Mouse (Mus musculus) stomach, postnatal 0 days (tissue): ENCODE data around the gene Mrpl2. TPM values are rescaled to one million over a fixed set of nuclear protein-coding genes. Genes with fewer than 3 reads are reported as not detected.
A peak's percentile ranks its signal among the peaks of the same experiment; 100 is the strongest.

ENCODE experiments used
- ATAC-seq: fragments of 200-750 bp; cut with Nextera tagmentation; 2 replicates; pipeline ENCODE4 v1.8.0; 2017; ENCODE audit not compliant: low FRiP score, low TSS enrichment
- DNase-seq: peaks from one replicate; pipeline ENCODE4 v3.0.0-alpha.2; 2016; ENCODE audit warnings: low spot score
- H3K27ac ChIP-seq: fragments of 300-500 bp; sonication (generic); replicated peaks from 2 replicates; pipeline ENCODE4 v1.5.1; 2014; ENCODE audit warnings: mild to moderate bottlenecking, control low read depth
- H3K27me3 ChIP-seq: fragments of 300-500 bp; sonication (generic); 2 replicates; pipeline ENCODE4 v1.6.1; 2014; ENCODE audit warnings: low read length; ENCODE audit not compliant: control insufficient read depth, insufficient read depth
- H3K36me3 ChIP-seq: fragments of 300-500 bp; sonication (generic); 2 replicates; pipeline ENCODE4 v1.6.1; 2014; ENCODE audit warnings: low read length, mixed read lengths; ENCODE audit not compliant: control insufficient read depth, insufficient read depth
- H3K4me1 ChIP-seq: fragments of 300-500 bp; sonication (generic); replicated peaks from 2 replicates; pipeline ENCODE4 v1.6.1; 2014; ENCODE audit warnings: antibody characterized with exemption; ENCODE audit not compliant: control insufficient read depth, insufficient read depth
- H3K4me2 ChIP-seq: fragments of 300-500 bp; sonication (generic); replicated peaks from 2 replicates; pipeline ENCODE4 v1.6.1; 2014; ENCODE audit warnings: low read depth, mild to moderate bottlenecking, control low read depth, moderate library complexity
- H3K4me3 ChIP-seq: fragments of 300-500 bp; sonication (generic); 2 replicates; pipeline ENCODE4 v1.5.1; 2014; ENCODE audit warnings: low read depth, low read length, control low read depth
- H3K9ac ChIP-seq: fragments of 300-500 bp; sonication (generic); 2 replicates; pipeline ENCODE4 v1.6.1; 2014; ENCODE audit warnings: mild to moderate bottlenecking, low read length, control low read depth, mixed read lengths
- H3K9me3 ChIP-seq: fragments of 300-500 bp; sonication (generic); 2 replicates; pipeline ENCODE4 v1.6.1; 2016; ENCODE audit warnings: low read length; ENCODE audit not compliant: control insufficient read depth
- CTCF ChIP-seq: IDR thresholded peaks from 2 replicates; pipeline ENCODE4 v1.5.1; 2016; ENCODE audit warnings: antibody characterized with exemption, low read depth, mild to moderate bottlenecking, moderate library complexity
- EP300 ChIP-seq: optimal IDR thresholded peaks from 2 replicates; pipeline ENCODE3; 2016; ENCODE audit warnings: antibody characterized with exemption
- WGBS: fragments of 180-500 bp; shearing (Covaris S2); extraction: QIAGEN DNeasy Blood & Tissue Kit; methylation state at CpG from one replicate; pipeline ENCODE4 v1.1.7; 2014; 5-methylcytosine and 5-hydroxymethylcytosine counted together
- polyA plus RNA-seq: library from polyadenylated mRNA; unstranded; fragments of >200 nt; fragmentation: Nextera tagmentation; extraction: Ambion mirVana; gene quantifications from 2 replicates; pipeline ENCODE4 v1.2.1, GENCODE M21; 2015

Mrpl2 gene
- 96.4 and 98.8 TPM in 2 replicates for polyA plus RNA-seq

DNA sequence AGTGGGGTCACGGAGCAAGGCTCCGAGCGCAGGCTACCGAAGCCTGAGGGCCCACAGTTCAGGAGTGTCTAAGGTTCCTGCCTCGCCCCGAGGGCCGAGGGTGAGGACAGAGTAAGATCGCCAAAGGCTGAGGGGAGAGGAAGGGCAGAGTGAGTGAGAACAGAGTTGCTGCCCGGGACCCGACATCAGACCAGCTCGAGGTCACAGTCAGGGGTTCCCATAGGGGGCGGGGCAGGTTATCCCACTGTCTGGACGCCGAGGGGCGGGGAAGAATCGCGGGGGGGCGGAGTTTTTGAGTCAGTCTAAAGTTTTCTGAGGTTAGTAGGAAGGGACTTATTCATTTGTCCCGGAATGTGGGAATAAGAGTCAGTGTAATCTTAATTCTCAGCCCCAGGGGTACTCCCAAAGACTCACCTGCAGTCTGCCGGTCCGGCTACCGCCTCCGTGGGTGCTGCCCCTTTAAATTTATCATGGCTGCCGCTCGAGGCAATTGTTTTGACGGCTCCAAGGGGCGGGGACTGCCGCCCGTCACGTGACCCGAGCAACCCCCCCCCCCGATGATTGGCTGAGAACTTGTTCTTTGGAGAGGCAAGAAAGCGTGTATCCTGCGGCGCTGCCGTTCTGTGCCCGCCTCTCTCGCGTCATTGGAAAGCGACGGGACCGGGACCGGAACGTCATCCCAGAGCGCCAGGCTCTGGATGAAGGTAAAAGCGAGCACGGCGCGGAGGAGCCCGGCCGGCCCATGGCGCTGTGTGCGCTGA lies at the start of gene Mrpl2, which contains the start of gene Klc4:
Mrpl2 (plus strand) TSS at position 669 of the 761 bp plus-strand sequence.
Klc4 (minus strand) TSS at position 462 of the 761 bp plus-strand sequence.
- Histone ChIP-seq H3K27me3 (no peaks in the 10 kb centered on the region), H3K36me3 (peaks cover 9% of the 10 kb centered on the region; the same call in 1 of the 2 replicates), H3K4me1 (no peaks in the 10 kb centered on the region), H3K4me3 (peak within 1 kb of the TSS; percentile 60), H3K9me3 (no peaks in the 10 kb centered on the region), H3K9ac (peak within 1 kb of the TSS; percentile 74), H3K27ac (peak within 1 kb of the TSS; percentile 91), H3K4me2 (peak within 1 kb of the TSS; percentile 95)
- TF ChIP-seq EP300: no peak
- 0 out of 2 replicates have a peak, but pooled peaks have one; percentile 24 for TF ChIP-seq CTCF
- WGBS: under 1% methylated on average over 52 of the region's 53 CpGs
- ATAC-seq: peak; percentile 79
- peak; percentile 100 for DNase-seq

DNA sequence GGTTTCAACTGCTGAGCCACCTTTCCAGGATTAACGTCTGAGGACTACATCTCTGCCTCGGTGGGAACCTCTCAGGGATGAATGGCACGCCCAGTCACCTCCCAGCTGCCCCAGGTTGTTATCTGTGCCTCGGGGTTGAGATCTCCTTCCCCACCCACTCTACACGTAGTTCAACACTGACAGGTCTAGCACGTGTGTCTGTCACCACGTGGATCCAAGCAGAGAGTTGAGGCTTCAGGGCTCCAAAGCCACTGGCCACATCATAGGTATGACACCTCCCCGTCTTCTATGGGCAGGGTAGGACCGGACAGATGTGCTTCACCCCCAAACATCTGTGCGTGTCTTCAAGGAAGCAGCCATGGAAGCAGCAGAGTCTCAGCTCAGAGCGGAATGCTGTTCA lies 48.1 kb upstream of the Mrpl2 start:
- peaks cover 3% of the 10 kb centered on the region; the same call in 1 of the 2 replicates for H3K4me1 ChIP-seq
- no peak overlapping the region for H3K4me2 ChIP-seq
- H3K9ac ChIP-seq: no peak overlapping the region
- H3K27me3 ChIP-seq: no peaks in the 10 kb centered on the region
- no peak for TF ChIP-seq CTCF
- no peak for TF ChIP-seq EP300
- H3K27ac ChIP-seq: no peak overlapping the region
- ATAC-seq (no peak), DNase-seq (no peak)
- 70% methylated on average over 11 of the region's 11 CpGs for WGBS
- H3K9me3 ChIP-seq: no peaks in the 10 kb centered on the region
- no peak overlapping the region for H3K4me3 ChIP-seq
- H3K36me3 ChIP-seq: no peaks in the 10 kb centered on the region

DNA sequence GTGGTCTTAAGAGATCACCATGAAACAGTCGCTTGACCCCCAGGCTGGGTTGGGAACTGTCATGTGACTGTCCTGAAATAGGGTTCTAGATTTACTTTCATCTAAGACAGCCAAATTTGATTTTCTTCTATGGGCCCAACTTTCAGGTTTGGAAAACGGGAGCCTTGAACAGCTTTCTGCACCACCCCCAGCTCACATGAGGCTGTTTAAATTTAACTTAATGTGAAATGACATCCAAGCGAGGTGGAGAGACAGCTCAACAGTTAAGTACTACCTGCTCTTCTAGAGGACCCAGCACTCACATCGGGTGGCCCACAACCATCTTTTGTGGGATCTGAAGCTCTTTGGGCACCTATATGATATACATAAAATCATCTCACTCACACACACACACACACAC lies 47.1 kb upstream of the Mrpl2 start:
- WGBS: 78% methylated on average over 4 of the region's 4 CpGs
- no peak for DNase-seq
- no peak overlapping the region for H3K4me2 ChIP-seq
- H3K4me3 ChIP-seq: no peak overlapping the region
- H3K9me3 ChIP-seq: no peaks in the 10 kb centered on the region
- no peak overlapping the region for H3K27ac ChIP-seq
- no peaks in the 10 kb centered on the region for H3K27me3 ChIP-seq
- no peak for ATAC-seq
- H3K4me1 ChIP-seq: peaks cover 3% of the 10 kb centered on the region; the same call in 1 of the 2 replicates
- TF ChIP-seq EP300 (no peak), CTCF (no peak)
- no peaks in the 10 kb centered on the region for H3K36me3 ChIP-seq
- no peak overlapping the region for H3K9ac ChIP-seq

DNA sequence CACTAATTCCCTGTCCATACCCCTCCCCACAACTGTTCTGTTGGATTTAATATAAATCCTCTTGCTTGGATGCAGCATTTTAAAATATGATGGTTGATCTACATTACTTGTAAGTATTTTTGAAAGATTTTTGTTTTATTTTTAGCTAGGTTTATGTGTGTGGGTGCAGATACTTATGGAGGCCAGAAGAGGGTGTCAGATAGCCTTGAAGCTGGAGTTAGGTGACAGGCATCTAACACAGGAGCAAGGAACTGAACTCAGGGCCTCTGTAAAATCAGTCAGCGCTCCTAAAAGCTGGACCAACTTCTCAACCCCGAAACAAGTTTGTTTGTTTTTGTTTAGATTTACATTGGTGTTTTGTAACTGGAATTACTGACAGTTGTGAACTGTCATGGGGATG lies 45.5 kb upstream of the Mrpl2 start:
- WGBS: 95% methylated on average over 2 of the region's 2 CpGs
- H3K36me3 ChIP-seq: no peaks in the 10 kb centered on the region
- ATAC-seq (no peak), DNase-seq (no peak)
- H3K9me3 ChIP-seq: no peaks in the 10 kb centered on the region
- no peak overlapping the region for H3K4me2 ChIP-seq
- no peak overlapping the region for H3K4me3 ChIP-seq
- H3K4me1 ChIP-seq: 0 out of 2 replicates have a peak, but pooled peaks cover 1% of the 10 kb centered on the region
- H3K27ac ChIP-seq: no peak overlapping the region
- no peaks in the 10 kb centered on the region for H3K27me3 ChIP-seq
- no peak overlapping the region for H3K9ac ChIP-seq
- no peak for TF ChIP-seq EP300
- peak; percentile 62 for TF ChIP-seq CTCF

DNA sequence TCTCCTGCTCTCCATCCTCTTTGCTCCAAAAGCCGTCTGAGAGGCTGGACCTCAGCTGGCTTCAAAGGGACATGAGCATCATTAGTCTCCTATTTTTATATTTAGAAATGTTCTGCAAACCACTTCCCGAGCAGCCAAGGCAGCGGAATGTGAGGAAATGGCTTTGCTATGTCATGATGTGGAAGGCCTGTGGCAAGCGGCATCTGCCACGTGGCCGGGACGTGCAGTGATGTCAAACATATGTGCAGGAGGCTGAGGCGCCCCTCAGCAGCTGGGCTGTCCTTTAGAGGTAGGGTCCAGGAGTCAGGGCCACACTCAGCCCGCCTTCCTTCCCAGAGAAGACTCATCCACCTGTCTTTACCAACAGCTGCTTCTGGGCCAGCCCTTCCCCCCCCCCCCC lies 43.8 kb upstream of the Mrpl2 start:
- no peaks in the 10 kb centered on the region for H3K9me3 ChIP-seq
- no peaks in the 10 kb centered on the region for H3K36me3 ChIP-seq
- ATAC-seq: peak; percentile 62; the same call in 1 of the 2 replicates
- WGBS: 54% methylated on average over 9 of the region's 9 CpGs
- no peak overlapping the region for H3K4me2 ChIP-seq
- H3K4me3 ChIP-seq: no peak overlapping the region
- H3K27me3 ChIP-seq: no peaks in the 10 kb centered on the region
- no peak for DNase-seq
- no peak overlapping the region for H3K9ac ChIP-seq
- H3K4me1 ChIP-seq: 0 out of 2 replicates have a peak, but pooled peaks cover 3% of the 10 kb centered on the region
- TF ChIP-seq EP300 (no peak), CTCF (no peak)
- H3K27ac ChIP-seq: peak overlapping the region; percentile 56

DNA sequence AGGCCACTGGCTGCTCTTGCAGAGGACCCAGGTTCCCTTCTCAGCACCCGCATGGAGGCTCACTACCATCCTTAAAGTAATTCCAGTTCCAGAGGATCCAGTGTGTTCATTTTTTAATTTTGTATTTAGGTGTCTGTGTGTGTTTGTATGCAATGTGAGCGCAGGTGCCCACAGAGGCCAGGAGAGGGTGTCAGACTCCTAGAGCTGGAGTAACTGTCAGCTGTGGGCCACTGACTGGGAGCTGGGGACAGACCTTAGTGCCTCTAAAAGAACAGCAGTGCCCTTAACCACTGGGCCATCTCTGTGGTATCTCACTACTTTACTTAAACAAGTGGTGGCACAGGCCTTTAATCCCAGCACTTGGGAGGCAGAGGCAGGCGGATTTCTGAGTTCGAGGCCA lies 42.8 kb upstream of the Mrpl2 start:
- Histone ChIP-seq H3K9me3 (no peaks in the 10 kb centered on the region), H3K27ac (no peak overlapping the region), H3K4me3 (no peak overlapping the region), H3K4me1 (0 out of 2 replicates have a peak, but pooled peaks cover 3% of the 10 kb centered on the region), H3K4me2 (no peak overlapping the region), H3K36me3 (no peaks in the 10 kb centered on the region), H3K27me3 (no peaks in the 10 kb centered on the region), H3K9ac (no peak overlapping the region)
- 100% methylated on average over 4 of the region's 4 CpGs for WGBS
- ATAC-seq (no peak), DNase-seq (no peak)
- TF ChIP-seq CTCF: 0 out of 2 replicates have a peak, but pooled peaks have one; percentile 31
- no peak for TF ChIP-seq EP300
